Mouse (Mus musculus) CH12.LX (cell line): Measurements from ENCODE around the gene Fstl4.

ENCODE experiments used
- CHD1 ChIP-seq: IDR thresholded peaks from 2 replicates; pipeline ENCODE4 v1.6.1; 2012; ENCODE audit warnings: low read depth, low read length, improper control_type of control experiment, inconsistent platforms
- CTCF ChIP-seq, 2 experiments: IDR thresholded peaks in 1 of 2; conservative IDR thresholded peaks in 1 of 2; 2 replicates each; pipeline ENCODE4 v1.5.1; 2011 to 2012; ENCODE audit warnings: low read depth in 2 of 2, low read length in 2 of 2, improper control_type of control experiment in 1 of 2, inconsistent platforms in 1 of 2, mild to moderate bottlenecking in 1 of 2, moderate library complexity in 1 of 2
- EP300 ChIP-seq: IDR thresholded peaks from 2 replicates; pipeline ENCODE4 v1.6.1; 2011; ENCODE audit warnings: low read length, improper control_type of control experiment
- KAT2A ChIP-seq: IDR thresholded peaks from 2 replicates; pipeline ENCODE4 v1.6.1; 2012; ENCODE audit warnings: low read length, improper control_type of control experiment, inconsistent platforms; ENCODE audit not compliant: insufficient replicate concordance
- MAFK ChIP-seq: IDR thresholded peaks from 2 replicates; pipeline ENCODE4 v1.6.1; 2011; ENCODE audit warnings: low read length, improper control_type of control experiment; ENCODE audit not compliant: insufficient replicate concordance
- MAX ChIP-seq: IDR thresholded peaks from 2 replicates; pipeline ENCODE4 v1.6.1; 2011; ENCODE audit warnings: low read length, improper control_type of control experiment
- POLR2A ChIP-seq: IDR thresholded peaks from 2 replicates; pipeline ENCODE4 v1.6.1; 2011; ENCODE audit warnings: low read depth, mild to moderate bottlenecking, improper control_type of control experiment, low read length
- ZC3H11A ChIP-seq: IDR thresholded peaks from 2 replicates; pipeline ENCODE4 v1.6.1; 2012; ENCODE audit warnings: low read depth, mild to moderate bottlenecking, inconsistent platforms, low read length, improper control_type of control experiment

DNA sequence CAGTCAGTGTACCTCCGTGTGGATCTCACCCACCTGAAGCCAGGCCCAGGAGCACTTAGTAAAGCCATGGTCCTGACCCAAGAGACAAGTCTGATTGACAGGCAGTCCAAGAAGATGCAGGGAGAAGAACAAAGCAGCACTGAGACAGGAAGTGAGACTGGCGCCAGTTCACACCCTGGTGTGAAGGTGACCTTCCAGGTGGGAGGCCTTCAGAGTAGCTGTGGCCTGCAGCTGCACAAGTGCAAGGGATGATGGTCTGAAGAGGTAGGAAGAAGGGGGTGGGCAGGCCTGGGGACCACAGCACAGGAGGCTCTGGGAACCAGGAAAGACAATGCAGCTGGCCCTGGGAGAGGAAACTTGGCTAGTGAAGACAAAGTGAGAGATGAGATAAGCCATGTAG lies 351.9 kb downstream of the Fstl4 start:
- no peak for TF ChIP-seq CTCF (conservative IDR thresholded peaks at IDR 0.05 in 1 of 2, IDR thresholded peaks at IDR 0.05 in 1 of 2; ENCODE audit: low read depth in 2 of 2, low read length in 2 of 2)
- TF ChIP-seq KAT2A = no peak
- no peak for TF ChIP-seq POLR2A
- no peak for TF ChIP-seq MAFK
- no peak for TF ChIP-seq ZC3H11A
- no peak for TF ChIP-seq MAX
- no peak for TF ChIP-seq EP300
- TF ChIP-seq CHD1 = no peak
